Mouse (Mus musculus): Measurements from ENCODE around the gene Morf4l1. TPM values are rescaled to one million over a fixed set of nuclear protein-coding genes. Genes with fewer than 3 reads are reported as not detected.

The Morf4l1 gene
- polyA plus RNA-seq, 1 experiment = 540 TPM

DNA sequence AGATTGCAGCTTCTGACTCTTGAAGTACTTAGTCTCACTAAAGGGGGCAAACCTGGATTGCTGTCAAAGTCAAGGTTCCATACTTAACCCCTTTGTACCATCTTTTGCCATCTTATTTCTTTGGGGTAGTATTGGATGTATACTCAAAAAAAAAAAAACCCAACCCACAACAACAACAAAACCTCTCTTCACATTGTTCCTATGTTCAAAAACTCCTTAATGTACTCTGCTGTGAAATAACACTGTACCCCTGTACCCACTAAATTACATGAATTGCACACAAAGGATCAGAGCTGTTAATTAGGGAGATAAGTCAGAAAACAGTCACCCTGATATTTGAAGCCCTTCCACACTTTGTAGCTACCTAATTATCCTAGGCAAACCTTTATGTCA lies 730 bp upstream of the Morf4l1 start:
- peaks cover 13% of the 10 kb centered on the region for H3K4me1 ChIP-seq (ENCODE audit: control insufficient read depth, insufficient read depth, low read length)
- H3K4me3 ChIP-seq (ENCODE audit: insufficient read depth, low read length) = peak overlapping the region; percentile 45; the same call in 1 of the 2 replicates
- TF ChIP-seq CTCF (IDR thresholded peaks at IDR 0.05; ENCODE audit: low read depth, low read length) (no peak), POLR2A (IDR thresholded peaks at IDR 0.05; ENCODE audit: borderline replicate concordance, low read depth, low read length) (no peak)

DNA sequence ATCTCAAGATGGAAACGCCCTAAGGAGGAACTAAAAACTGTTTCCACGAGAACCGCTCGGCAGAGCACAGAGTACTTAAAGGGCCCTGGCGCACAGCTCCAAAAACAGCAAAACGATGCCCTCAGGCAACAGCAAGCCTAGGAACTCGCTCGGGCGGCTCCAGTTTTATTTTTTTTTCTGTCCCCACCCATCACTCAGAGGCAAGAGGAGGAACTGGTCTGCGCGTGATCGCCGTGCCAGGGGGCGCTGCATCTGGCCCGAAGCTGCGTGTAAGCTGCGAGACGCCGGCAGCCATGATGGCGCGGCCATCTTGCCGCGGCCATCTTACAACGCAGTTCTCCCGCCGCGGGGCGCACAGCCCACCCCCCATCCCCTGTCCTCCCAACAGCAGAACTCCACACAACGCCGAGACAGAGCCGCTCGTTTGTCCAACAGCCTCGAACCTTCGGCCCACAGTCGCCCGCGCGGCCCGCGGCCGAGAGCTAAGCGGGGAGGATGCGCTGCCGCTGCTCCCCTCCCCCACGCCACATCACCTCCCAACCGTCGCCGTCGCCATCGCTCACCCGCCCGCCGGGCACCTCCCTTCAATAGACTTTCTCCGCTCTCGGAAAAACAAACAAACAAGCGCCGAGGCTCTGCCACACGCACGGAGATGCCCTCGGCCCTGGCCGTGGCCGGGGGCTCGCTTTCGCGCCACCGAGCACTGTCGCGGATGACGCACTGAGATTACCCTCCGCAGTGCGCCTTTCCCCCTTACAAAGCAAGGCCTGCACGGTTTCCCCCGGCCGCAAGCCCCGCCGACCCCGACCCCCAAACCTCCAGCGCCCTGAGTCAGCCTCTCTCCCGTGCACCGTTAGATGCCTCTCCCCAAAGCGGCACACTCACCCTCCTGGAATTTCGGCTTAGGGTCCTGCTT lies 665 bp downstream of the Morf4l1 start:
- peaks cover 24% of the 10 kb centered on the region for H3K4me1 ChIP-seq (ENCODE audit: control insufficient read depth, insufficient read depth, low read length)
- TF ChIP-seq CTCF (IDR thresholded peaks at IDR 0.05; ENCODE audit: low read depth, low read length) = peak; percentile 24; the same call in 1 of the 2 replicates
- TF ChIP-seq POLR2A (IDR thresholded peaks at IDR 0.05; ENCODE audit: borderline replicate concordance, low read depth, low read length) = no peak

More for the DNA sequence above, 730 bp upstream of the Morf4l1 start:
- H3K27ac ChIP-seq (ENCODE audit: insufficient read depth, low read depth, low read length) = no peak overlapping the region

DNA sequence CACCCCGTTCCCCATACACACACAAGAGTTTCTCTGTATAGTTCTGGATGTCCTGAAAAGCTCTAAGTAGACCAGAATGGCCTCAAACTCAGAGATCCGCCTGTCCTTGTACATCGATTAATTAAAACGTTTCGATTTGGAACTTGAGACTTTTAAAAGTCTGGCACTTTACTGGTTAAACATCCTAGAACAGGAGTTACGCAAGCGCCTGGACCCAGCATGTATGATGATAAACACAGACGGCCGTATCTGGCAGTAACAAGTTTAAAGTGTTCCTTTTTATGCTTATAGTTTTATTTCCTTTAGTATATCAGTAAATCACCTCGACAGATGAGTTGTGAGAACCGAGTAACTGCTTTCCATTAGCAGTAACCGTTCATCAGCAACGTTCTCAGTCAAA lies 1.4 kb downstream of the Morf4l1 start:
- Histone ChIP-seq H3K4me1 (ENCODE audit: control insufficient read depth, insufficient read depth, low read length) (peaks cover 28% of the 10 kb centered on the region), H3K27ac (ENCODE audit: insufficient read depth, low read depth, low read length) (peak overlapping the region; percentile 97), H3K4me3 (ENCODE audit: insufficient read depth, low read length) (peak overlapping the region; percentile 87)
- TF ChIP-seq POLR2A (IDR thresholded peaks at IDR 0.05; ENCODE audit: borderline replicate concordance, low read depth, low read length) (no peak), CTCF (IDR thresholded peaks at IDR 0.05; ENCODE audit: low read depth, low read length) (no peak)

More for the DNA sequence above, 665 bp downstream of the Morf4l1 start:
- peak overlapping the region; percentile 97 for H3K27ac ChIP-seq (ENCODE audit: insufficient read depth, low read depth, low read length)
- peak overlapping the region; percentile 87 for H3K4me3 ChIP-seq (ENCODE audit: insufficient read depth, low read length)

DNA sequence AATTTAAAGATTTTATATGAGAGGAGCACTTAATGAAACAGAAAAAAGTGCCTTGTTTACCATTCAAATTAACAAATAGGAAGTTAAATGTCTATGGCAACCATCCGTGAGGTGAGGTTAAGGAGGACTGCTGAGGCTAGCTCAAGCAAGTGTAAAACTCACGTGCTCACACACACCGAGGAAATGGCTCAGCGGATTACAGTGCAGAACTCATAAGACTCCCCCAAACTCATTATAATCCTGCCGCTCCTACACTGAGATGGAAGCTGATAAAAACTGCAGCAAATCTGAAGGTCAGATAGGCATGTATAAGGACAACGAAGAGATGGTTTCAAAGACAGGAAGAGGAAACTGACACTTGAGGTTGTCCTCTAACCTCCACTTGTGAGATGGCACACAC lies 5.2 kb downstream of the Morf4l1 start:
- TF ChIP-seq POLR2A (IDR thresholded peaks at IDR 0.05; ENCODE audit: borderline replicate concordance, low read depth, low read length) (no peak), CTCF (IDR thresholded peaks at IDR 0.05; ENCODE audit: low read depth, low read length) (no peak)

DNA sequence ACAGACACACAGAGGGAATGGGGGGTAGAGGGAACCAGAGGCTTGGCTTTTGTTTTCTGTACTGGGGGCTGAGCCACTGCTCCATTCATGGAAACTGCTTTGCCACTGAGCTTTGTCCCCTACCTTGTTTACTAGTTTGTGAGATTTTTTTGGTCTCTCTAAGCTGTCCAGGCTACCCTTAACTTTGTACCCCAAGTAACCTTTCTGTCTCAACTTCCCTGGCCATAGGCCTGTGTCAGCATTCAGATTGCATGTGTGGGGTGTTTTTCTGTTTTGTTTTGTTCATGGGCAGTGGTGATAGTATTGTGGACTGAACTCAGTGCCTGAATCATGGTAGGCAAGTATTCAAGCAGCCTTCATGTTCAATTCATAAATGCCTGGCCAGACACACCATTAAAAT lies 6.3 kb downstream of the Morf4l1 start:
- Histone ChIP-seq H3K27ac (ENCODE audit: insufficient read depth, low read depth, low read length) (0 out of 2 replicates have a peak overlapping the region, but pooled peaks have one; percentile 9), H3K4me1 (ENCODE audit: control insufficient read depth, insufficient read depth, low read length) (peaks cover 48% of the 10 kb centered on the region), H3K4me3 (ENCODE audit: insufficient read depth, low read length) (no peak overlapping the region)
- TF ChIP-seq POLR2A (IDR thresholded peaks at IDR 0.05; ENCODE audit: borderline replicate concordance, low read depth, low read length) (no peak), CTCF (IDR thresholded peaks at IDR 0.05; ENCODE audit: low read depth, low read length) (no peak)

More for the DNA sequence above, 5.2 kb downstream of the Morf4l1 start:
- no peak overlapping the region for H3K27ac ChIP-seq (ENCODE audit: insufficient read depth, low read depth, low read length)
- H3K4me1 ChIP-seq (ENCODE audit: control insufficient read depth, insufficient read depth, low read length) = peaks cover 45% of the 10 kb centered on the region
- H3K4me3 ChIP-seq (ENCODE audit: insufficient read depth, low read length) = no peak overlapping the region

DNA sequence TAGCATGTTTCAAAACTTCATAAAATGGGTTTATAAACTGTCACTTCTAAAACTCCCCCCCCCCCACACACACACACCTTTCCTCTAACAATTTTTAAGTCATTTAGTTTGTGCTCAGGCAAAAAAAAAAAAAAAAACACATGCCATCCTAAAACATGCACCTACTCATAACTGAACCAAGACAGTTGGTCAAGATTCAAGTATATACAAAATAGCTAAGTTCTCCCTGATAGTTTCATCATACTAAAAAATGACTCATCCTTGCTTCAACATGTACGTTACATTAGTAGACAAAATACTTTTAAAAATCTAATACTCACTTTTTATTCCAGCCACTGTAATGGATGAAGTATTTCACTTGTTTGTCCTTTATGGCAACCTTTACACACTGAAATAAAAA lies 7.7 kb downstream of the Morf4l1 start:
- H3K4me1 ChIP-seq (ENCODE audit: control insufficient read depth, insufficient read depth, low read length) = peaks cover 48% of the 10 kb centered on the region
- H3K4me3 ChIP-seq (ENCODE audit: insufficient read depth, low read length) = no peak overlapping the region
- TF ChIP-seq POLR2A (IDR thresholded peaks at IDR 0.05; ENCODE audit: borderline replicate concordance, low read depth, low read length) (no peak), CTCF (IDR thresholded peaks at IDR 0.05; ENCODE audit: low read depth, low read length) (no peak)
- no peak overlapping the region for H3K27ac ChIP-seq (ENCODE audit: insufficient read depth, low read depth, low read length)

DNA sequence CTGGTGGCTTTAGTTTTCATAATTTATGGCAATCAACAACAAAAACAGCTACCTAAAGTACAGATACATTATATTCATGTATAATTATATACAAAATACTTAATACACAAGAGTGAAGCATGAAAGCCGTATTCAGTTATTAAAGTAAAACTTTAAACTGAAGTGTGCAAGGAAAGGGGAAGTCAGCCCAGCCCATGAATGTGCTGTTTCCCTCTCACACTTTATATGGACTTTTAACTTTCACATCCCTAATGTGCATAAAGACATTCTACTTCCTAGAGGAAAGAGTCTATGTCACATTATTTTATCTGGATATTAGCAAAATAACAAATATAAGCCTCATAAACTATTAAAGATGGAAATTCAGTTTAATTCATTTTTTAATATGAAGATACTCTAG lies 9.1 kb downstream of the Morf4l1 start:
- no peak overlapping the region for H3K27ac ChIP-seq (ENCODE audit: insufficient read depth, low read depth, low read length)
- H3K4me1 ChIP-seq (ENCODE audit: control insufficient read depth, insufficient read depth, low read length) = peaks cover 38% of the 10 kb centered on the region
- H3K4me3 ChIP-seq (ENCODE audit: insufficient read depth, low read length) = no peak overlapping the region
- TF ChIP-seq POLR2A (IDR thresholded peaks at IDR 0.05; ENCODE audit: borderline replicate concordance, low read depth, low read length) (no peak), CTCF (IDR thresholded peaks at IDR 0.05; ENCODE audit: low read depth, low read length) (no peak)

DNA sequence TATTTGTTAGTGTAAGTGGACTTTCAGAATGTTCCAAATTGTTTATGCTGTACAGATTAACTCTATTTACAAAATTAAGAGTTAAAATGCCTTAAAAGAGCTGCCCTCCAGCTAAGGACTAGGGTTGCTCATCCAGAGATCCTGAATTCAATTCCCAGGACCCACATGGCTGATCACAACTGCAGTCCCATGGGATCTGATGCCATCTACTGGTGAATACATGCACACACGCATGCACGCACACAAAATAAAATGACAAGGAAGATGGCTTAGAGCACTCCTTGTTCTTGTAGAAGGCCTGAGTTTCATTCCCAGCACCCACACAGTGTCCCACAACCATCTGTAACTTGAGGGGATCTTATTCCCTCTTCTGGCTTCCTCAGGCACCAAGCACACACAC lies 13.8 kb downstream of the Morf4l1 start:
- TF ChIP-seq POLR2A (IDR thresholded peaks at IDR 0.05; ENCODE audit: borderline replicate concordance, low read depth, low read length) = no peak
- TF ChIP-seq CTCF (IDR thresholded peaks at IDR 0.05; ENCODE audit: low read depth, low read length) = peak; percentile 13; the same call in 1 of the 2 replicates
- Histone ChIP-seq H3K4me3 (ENCODE audit: insufficient read depth, low read length) (no peak overlapping the region), H3K27ac (ENCODE audit: insufficient read depth, low read depth, low read length) (no peak overlapping the region), H3K4me1 (ENCODE audit: control insufficient read depth, insufficient read depth, low read length) (peaks cover 11% of the 10 kb centered on the region)

DNA sequence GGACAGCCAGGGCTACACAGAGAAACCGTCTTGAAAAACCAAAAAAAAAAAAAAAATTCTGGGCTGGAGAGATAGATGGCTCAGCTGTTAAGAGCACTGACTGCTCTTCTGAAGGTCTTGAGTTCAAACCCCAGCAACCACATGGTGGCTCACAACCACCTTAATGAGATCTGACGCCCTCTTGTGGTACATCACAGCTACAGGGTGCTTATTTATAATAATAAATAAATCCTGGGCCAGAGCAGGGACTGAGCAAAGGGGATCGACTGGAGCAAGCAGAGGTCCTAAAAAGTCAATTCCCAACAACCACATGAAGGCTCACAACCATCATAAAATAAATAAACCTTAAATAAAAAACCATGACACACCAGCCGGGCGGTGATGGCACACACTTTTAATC lies 15.6 kb downstream of the Morf4l1 start:
- Histone ChIP-seq H3K4me1 (ENCODE audit: control insufficient read depth, insufficient read depth, low read length) (no peaks in the 10 kb centered on the region; the same call in 1 of the 2 replicates), H3K27ac (ENCODE audit: insufficient read depth, low read depth, low read length) (no peak overlapping the region), H3K4me3 (ENCODE audit: insufficient read depth, low read length) (no peak overlapping the region)
- TF ChIP-seq POLR2A (IDR thresholded peaks at IDR 0.05; ENCODE audit: borderline replicate concordance, low read depth, low read length) (no peak), CTCF (IDR thresholded peaks at IDR 0.05; ENCODE audit: low read depth, low read length) (peak; percentile 21; the same call in 1 of the 2 replicates)

All from bone marrow macrophage, adult 2 months (primary cell).